Mouse (Mus musculus): Measurements from ENCODE around the gene Kif26b. TPM values are rescaled to one million over a fixed set of nuclear protein-coding genes. Genes with fewer than 3 reads are reported as not detected.

Gene Kif26b
- polyA plus RNA-seq, 1 experiment from 2014 or later, result 11.1 TPM

- 67% methylated on average over 8 of the region's 8 CpGs for WGBS
- Histone ChIP-seq H3K4me2 (no peak overlapping the region), H3K27me3 (replicated peaks) (no peaks in the 10 kb centered on the region), H3K4me1 (peaks cover 22% of the 10 kb centered on the region), H3K9ac (replicated peaks) (no peak overlapping the region), H3K4me3 (replicated peaks) (no peak overlapping the region), H3K36me3 (peaks cover 3% of the 10 kb centered on the region; the same call in 1 of the 2 replicates), H3K9me3 (replicated peaks) (no peaks in the 10 kb centered on the region), H3K27ac (replicated peaks) (no peak overlapping the region)
- ATAC-seq (ENCODE audit: low FRiP score), result no peak
Measured at GRCm38 (mm10) chr1:178542990-178543944, 14.3 kb downstream of the Kif26b start.

GRCm38 (mm10) chr1:178544585-178544984, 15.7 kb downstream of the Kif26b start:
- H3K36me3 ChIP-seq, result peaks cover 3% of the 10 kb centered on the region; the same call in 1 of the 2 replicates
- ATAC-seq (ENCODE audit: low FRiP score), result no peak
- WGBS, result 72% methylated on average over 3 of the region's 3 CpGs

GRCm38 (mm10) chr1:178549576-178549975, 20.7 kb downstream of the Kif26b start:
- Histone ChIP-seq H3K4me3 (replicated peaks) (no peak overlapping the region), H3K9me3 (replicated peaks) (no peaks in the 10 kb centered on the region), H3K4me2 (no peak overlapping the region), H3K27me3 (replicated peaks) (no peaks in the 10 kb centered on the region), H3K27ac (replicated peaks) (no peak overlapping the region), H3K36me3 (no peaks in the 10 kb centered on the region; the same call in 1 of the 2 replicates), H3K9ac (replicated peaks) (no peak overlapping the region), H3K4me1 (peaks cover 18% of the 10 kb centered on the region)
- ATAC-seq (ENCODE audit: low FRiP score), result no peak
- 90% methylated on average over 4 of the region's 4 CpGs for WGBS

More at GRCm38 (mm10) chr1:178544585-178544984, 15.7 kb downstream of the Kif26b start:
- no peak overlapping the region for H3K9ac ChIP-seq (replicated peaks)
- no peaks in the 10 kb centered on the region for H3K9me3 ChIP-seq (replicated peaks)
- no peak overlapping the region for H3K4me2 ChIP-seq
- H3K4me3 ChIP-seq (replicated peaks), result no peak overlapping the region
- no peaks in the 10 kb centered on the region for H3K27me3 ChIP-seq (replicated peaks)
- peaks cover 22% of the 10 kb centered on the region for H3K4me1 ChIP-seq
- no peak overlapping the region for H3K27ac ChIP-seq (replicated peaks)

GRCm38 (mm10) chr1:178550477-178551047, 21.6 kb downstream of the Kif26b start:
- H3K4me2 ChIP-seq, result no peak overlapping the region
- peaks cover 18% of the 10 kb centered on the region for H3K4me1 ChIP-seq
- H3K4me3 ChIP-seq (replicated peaks), result no peak overlapping the region
- WGBS, result 95% methylated on average over 5 of the region's 5 CpGs
- no peaks in the 10 kb centered on the region for H3K27me3 ChIP-seq (replicated peaks)
- H3K9ac ChIP-seq (replicated peaks), result no peak overlapping the region
- no peaks in the 10 kb centered on the region; the same call in 1 of the 2 replicates for H3K36me3 ChIP-seq
- H3K9me3 ChIP-seq (replicated peaks), result no peaks in the 10 kb centered on the region
- no peak overlapping the region for H3K27ac ChIP-seq (replicated peaks)
- ATAC-seq (ENCODE audit: low FRiP score), result no peak

- WGBS, result 86% methylated on average over 6 of the region's 6 CpGs
- Histone ChIP-seq H3K9ac (replicated peaks) (no peak overlapping the region), H3K9me3 (replicated peaks) (no peaks in the 10 kb centered on the region), H3K27me3 (replicated peaks) (no peaks in the 10 kb centered on the region), H3K36me3 (no peaks in the 10 kb centered on the region), H3K4me2 (no peak overlapping the region), H3K4me1 (peaks cover 18% of the 10 kb centered on the region), H3K27ac (replicated peaks) (no peak overlapping the region), H3K4me3 (replicated peaks) (no peak overlapping the region)
- ATAC-seq (ENCODE audit: low FRiP score), result no peak
Measured at GRCm38 (mm10) chr1:178552278-178552897, 23.5 kb downstream of the Kif26b start.

GRCm38 (mm10) chr1:178552898-178553284, 24.0 kb downstream of the Kif26b start:
- H3K27ac ChIP-seq (replicated peaks), result no peak overlapping the region
- no peaks in the 10 kb centered on the region for H3K36me3 ChIP-seq
- ATAC-seq (ENCODE audit: low FRiP score), result no peak
- WGBS, result 65% methylated on average over 10 of the region's 10 CpGs
- peaks cover 18% of the 10 kb centered on the region for H3K4me1 ChIP-seq
- no peaks in the 10 kb centered on the region for H3K27me3 ChIP-seq (replicated peaks)
- H3K4me2 ChIP-seq, result no peak overlapping the region
- H3K9ac ChIP-seq (replicated peaks), result no peak overlapping the region
- H3K4me3 ChIP-seq (replicated peaks), result no peak overlapping the region
- H3K9me3 ChIP-seq (replicated peaks), result no peaks in the 10 kb centered on the region

- 92% methylated on average over 8 of the region's 8 CpGs for WGBS
- no peaks in the 10 kb centered on the region for H3K27me3 ChIP-seq (replicated peaks)
- no peak overlapping the region for H3K9ac ChIP-seq (replicated peaks)
Measured at GRCm38 (mm10) chr1:178556226-178556625, 27.3 kb downstream of the Kif26b start.

GRCm38 (mm10) chr1:178560043-178560442, 31.1 kb downstream of the Kif26b start:
- WGBS, result 100% methylated on average over 1 of the region's 1 CpGs
- Histone ChIP-seq H3K27ac (replicated peaks) (no peak overlapping the region), H3K9me3 (replicated peaks) (no peaks in the 10 kb centered on the region), H3K27me3 (replicated peaks) (no peaks in the 10 kb centered on the region), H3K9ac (replicated peaks) (no peak overlapping the region), H3K36me3 (peaks cover 7% of the 10 kb centered on the region), H3K4me1 (peaks cover 7% of the 10 kb centered on the region; the same call in 1 of the 2 replicates), H3K4me3 (replicated peaks) (no peak overlapping the region), H3K4me2 (no peak overlapping the region)
- ATAC-seq (ENCODE audit: low FRiP score), result no peak

More at GRCm38 (mm10) chr1:178556226-178556625, 27.3 kb downstream of the Kif26b start:
- Histone ChIP-seq H3K27ac (replicated peaks) (no peak overlapping the region), H3K4me1 (peaks cover 18% of the 10 kb centered on the region), H3K9me3 (replicated peaks) (no peaks in the 10 kb centered on the region), H3K36me3 (peaks cover 7% of the 10 kb centered on the region), H3K4me3 (replicated peaks) (no peak overlapping the region), H3K4me2 (no peak overlapping the region)
- ATAC-seq (ENCODE audit: low FRiP score), result no peak

- Histone ChIP-seq H3K4me1 (peaks cover 28% of the 10 kb centered on the region), H3K27ac (replicated peaks) (no peak overlapping the region), H3K4me3 (replicated peaks) (no peak overlapping the region), H3K27me3 (replicated peaks) (no peaks in the 10 kb centered on the region), H3K9me3 (replicated peaks) (no peaks in the 10 kb centered on the region), H3K9ac (replicated peaks) (no peak overlapping the region), H3K4me2 (no peak overlapping the region), H3K36me3 (peaks cover 7% of the 10 kb centered on the region)
- 70% methylated on average over 2 of the region's 2 CpGs for WGBS
- ATAC-seq (ENCODE audit: low FRiP score), result no peak
Measured at GRCm38 (mm10) chr1:178563834-178564233, 34.9 kb downstream of the Kif26b start.

GRCm38 (mm10) chr1:178564800-178565199, 35.9 kb downstream of the Kif26b start:
- H3K4me3 ChIP-seq (replicated peaks), result no peak overlapping the region
- no peak overlapping the region for H3K9ac ChIP-seq (replicated peaks)
- no peaks in the 10 kb centered on the region for H3K27me3 ChIP-seq (replicated peaks)
- no peak overlapping the region for H3K4me2 ChIP-seq
- H3K36me3 ChIP-seq, result peaks cover 4% of the 10 kb centered on the region
- 63% methylated on average over 4 of the region's 4 CpGs for WGBS
- H3K9me3 ChIP-seq (replicated peaks), result no peaks in the 10 kb centered on the region
- no peak for ATAC-seq (ENCODE audit: low FRiP score)
- H3K4me1 ChIP-seq, result peaks cover 36% of the 10 kb centered on the region
- no peak overlapping the region for H3K27ac ChIP-seq (replicated peaks)

- no peak for ATAC-seq (ENCODE audit: low FRiP score)
- 29% methylated on average over 7 of the region's 7 CpGs for WGBS
Measured at GRCm38 (mm10) chr1:178568551-178569545, 39.9 kb downstream of the Kif26b start.

More at GRCm38 (mm10) chr1:178568551-178569545, 39.9 kb downstream of the Kif26b start:
- Histone ChIP-seq H3K4me3 (replicated peaks) (no peak overlapping the region), H3K27me3 (replicated peaks) (no peaks in the 10 kb centered on the region), H3K36me3 (no peaks in the 10 kb centered on the region), H3K9ac (replicated peaks) (no peak overlapping the region), H3K9me3 (replicated peaks) (no peaks in the 10 kb centered on the region), H3K4me2 (no peak overlapping the region), H3K4me1 (peaks cover 54% of the 10 kb centered on the region), H3K27ac (replicated peaks) (no peak overlapping the region)

Measured in neural tube, embryonic 15.5 days (tissue).